Mouse (Mus musculus): ENCODE measurements around the gene Olfr357.

Gene Olfr357

GRCm38 (mm10) chr2:36993527-36993926 lies at the start of gene Olfr357:
TSS of gene Olfr357 (plus strand) at chr2:36993827.
- no peak for DNase-seq

DNA sequence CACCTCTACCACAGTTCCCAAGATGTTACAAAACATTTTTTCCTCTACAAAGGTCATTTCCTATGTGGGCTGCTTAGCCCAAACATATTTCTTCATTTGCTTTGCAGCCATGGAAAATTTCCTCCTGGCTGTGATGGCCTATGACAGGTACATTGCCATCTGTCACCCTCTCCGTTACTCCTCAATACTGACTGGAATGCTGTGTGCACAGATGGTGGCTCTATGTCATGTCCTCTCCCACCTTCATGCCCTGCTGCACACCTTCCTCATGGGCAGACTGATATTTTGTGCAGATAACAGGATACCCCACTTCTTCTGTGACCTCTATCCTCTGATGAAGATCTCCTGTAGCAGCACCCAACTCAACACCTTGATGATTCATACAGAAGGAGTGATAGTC lies 3.4 kb downstream of the Olfr357 start:
- no peak for DNase-seq

DNA sequence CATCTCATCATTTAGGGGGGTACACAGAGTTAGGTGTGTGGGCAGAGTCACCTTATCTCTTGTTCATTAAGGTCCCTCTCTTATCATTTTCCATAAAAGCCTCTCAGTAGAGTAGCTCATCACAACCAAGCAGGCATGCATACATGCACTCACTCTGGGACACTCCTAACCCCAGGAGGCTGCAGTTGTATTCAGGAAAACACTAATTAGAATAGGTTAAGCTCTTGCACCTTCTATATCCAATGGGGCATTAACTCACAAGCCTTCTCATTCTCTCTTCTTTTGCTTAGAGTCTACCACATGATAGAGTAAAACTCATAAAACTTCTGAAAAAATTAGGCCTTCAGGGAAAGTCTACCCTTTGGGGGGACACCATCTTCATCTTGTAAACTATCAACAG lies 15.6 kb downstream of the Olfr357 start, which contains the start of gene Olfr358:
TSS of gene Olfr358 (minus strand) at position 101 of the 400 bp plus-strand sequence.
- DNase-seq, result no peak

Data from B cell, adult 2 months (primary cell).